Mouse (Mus musculus) embryonic facial prominence, embryonic 13.5 days (tissue): ENCODE results near the gene Vps9d1. TPM values are rescaled to one million over a fixed set of nuclear protein-coding genes. Genes with fewer than 3 reads are reported as not detected.
"Not testable (repeated sequence)": the region's sequence is repeated elsewhere in the genome, so short reads cannot be mapped to it uniquely, and the experiment has no call there.

ENCODE experiments used
- ATAC-seq: fragments of 200-750 bp; cut with Nextera tagmentation; 2 replicates; pipeline ENCODE4 v1.8.0; 2017; ENCODE audit warnings: low read depth; ENCODE audit not compliant: insufficient number of reproducible peaks, insufficient read depth, low FRiP score, low TSS enrichment
- H3K27ac ChIP-seq: fragments of 300-500 bp; sonication (generic); 2 replicates; pipeline ENCODE4 v1.5.1; 2015; ENCODE audit warnings: moderate library complexity, mild to moderate bottlenecking, inconsistent platforms
- H3K27me3 ChIP-seq: fragments of 300-500 bp; sonication (generic); 2 replicates; pipeline ENCODE4 v1.6.1; 2015; ENCODE audit warnings: mild to moderate bottlenecking, inconsistent platforms
- H3K36me3 ChIP-seq: fragments of 300-500 bp; sonication (generic); 2 replicates; pipeline ENCODE4 v1.6.1; 2015; ENCODE audit warnings: mild to moderate bottlenecking, inconsistent platforms
- H3K4me1 ChIP-seq: fragments of 300-500 bp; sonication (generic); 2 replicates; pipeline ENCODE4 v1.6.1; 2015; ENCODE audit warnings: inconsistent platforms
- H3K4me2 ChIP-seq: fragments of 300-500 bp; sonication (generic); 2 replicates; pipeline ENCODE4 v1.6.1; 2015; ENCODE audit warnings: moderate library complexity, mild to moderate bottlenecking, inconsistent platforms
- H3K4me3 ChIP-seq: fragments of 300-500 bp; sonication (generic); 2 replicates; pipeline ENCODE4 v1.5.1; 2015; ENCODE audit warnings: mild to moderate bottlenecking, inconsistent platforms
- H3K9ac ChIP-seq: fragments of 300-500 bp; sonication (generic); 2 replicates; pipeline ENCODE4 v1.6.1; 2015; ENCODE audit warnings: mild to moderate bottlenecking, inconsistent platforms
- H3K9me3 ChIP-seq: fragments of 300-500 bp; sonication (generic); 2 replicates; pipeline ENCODE4 v1.6.1; 2016; ENCODE audit warnings: inconsistent platforms
- WGBS: fragments of 180-500 bp; shearing (Covaris S2); methylation state at CpG from one replicate; pipeline ENCODE4 v1.1.7; 2015; ENCODE audit warnings: mixed read lengths; 5-methylcytosine and 5-hydroxymethylcytosine counted together
- polyA plus RNA-seq: library from polyadenylated mRNA; unstranded; fragments of >200 nt; fragmentation: Nextera tagmentation; extraction: Ambion mirVana; gene quantifications from 2 replicates; pipeline ENCODE4 v1.2.1, GENCODE M21; 2015

The Vps9d1 gene
- polyA plus RNA-seq, 1 experiment from 2014 or later: 33.3 TPM

DNA sequence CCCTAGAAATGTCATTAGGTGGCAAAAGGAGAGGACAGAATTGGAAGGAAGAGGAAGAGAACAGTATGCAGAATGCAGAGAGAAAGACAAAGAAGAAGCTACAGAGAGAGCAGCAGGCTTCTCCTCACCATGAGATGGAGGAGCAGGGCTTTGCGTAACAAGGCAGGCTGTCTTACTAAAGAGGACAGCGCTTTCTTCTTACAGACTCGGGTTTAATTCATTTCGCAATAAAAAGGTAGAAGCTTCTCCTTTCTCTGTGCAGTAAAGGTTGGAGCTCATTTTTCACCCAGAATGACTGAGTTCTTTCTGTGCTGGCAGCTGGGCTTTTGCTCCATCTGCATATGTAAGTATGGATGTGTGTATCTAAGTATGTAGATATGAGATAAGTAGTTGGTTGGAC lies 25.7 kb upstream of the Vps9d1 start:
- H3K4me2 ChIP-seq: no peak overlapping the region
- 90% methylated on average over 4 of the region's 4 CpGs for WGBS
- no peaks in the 10 kb centered on the region for H3K4me1 ChIP-seq
- no peaks in the 10 kb centered on the region for H3K9me3 ChIP-seq
- H3K27me3 ChIP-seq: no peaks in the 10 kb centered on the region
- H3K4me3 ChIP-seq: no peak overlapping the region
- no peak for ATAC-seq
- no peak overlapping the region for H3K27ac ChIP-seq
- H3K9ac ChIP-seq: no peak overlapping the region
- H3K36me3 ChIP-seq: peaks cover 28% of the 10 kb centered on the region

DNA sequence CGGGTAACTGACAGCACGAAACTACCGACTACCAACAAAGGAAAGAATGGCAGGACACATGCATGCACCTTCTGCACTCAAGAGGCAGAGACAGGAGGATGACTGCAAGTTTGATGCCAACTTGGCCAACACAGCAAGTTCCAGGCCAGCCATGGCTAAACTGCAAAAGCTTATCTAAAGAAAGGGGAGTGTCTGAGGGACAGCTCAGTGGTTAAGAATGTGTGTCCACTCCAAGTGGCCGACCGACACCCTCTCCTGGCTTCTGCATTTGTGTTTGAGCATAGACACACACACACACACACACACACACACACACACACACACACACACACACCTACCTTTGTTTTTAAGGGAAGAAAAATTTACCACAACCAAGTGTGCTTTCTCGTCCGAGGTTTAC lies 24.3 kb upstream of the Vps9d1 start:
- Histone ChIP-seq H3K4me3 (no peak overlapping the region), H3K27ac (no peak overlapping the region), H3K9ac (no peak overlapping the region), H3K4me2 (no peak overlapping the region), H3K27me3 (no peaks in the 10 kb centered on the region), H3K4me1 (no peaks in the 10 kb centered on the region), H3K9me3 (no peaks in the 10 kb centered on the region), H3K36me3 (peaks cover 37% of the 10 kb centered on the region)
- 87% methylated on average over 7 of the region's 7 CpGs for WGBS
- no peak for ATAC-seq

DNA sequence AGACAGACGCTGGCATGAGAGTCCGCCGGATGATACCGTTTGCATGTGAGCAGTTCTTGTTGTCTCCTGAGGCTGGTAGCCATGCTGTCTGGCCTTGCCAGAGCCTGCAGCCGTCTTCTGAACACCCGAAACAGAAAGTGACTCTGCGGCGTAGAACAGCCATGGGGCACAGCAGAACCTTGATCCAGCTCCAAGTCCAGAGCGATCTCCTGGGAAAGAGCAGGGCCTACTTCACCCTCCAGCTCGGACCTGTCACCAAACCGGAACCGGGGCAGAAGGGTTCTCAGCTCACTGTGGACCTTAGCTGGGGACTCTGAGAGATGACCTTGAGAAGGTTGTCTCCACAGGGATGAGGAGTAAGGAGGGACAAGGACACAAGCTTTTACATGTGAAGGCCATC lies 20.9 kb upstream of the Vps9d1 start:
- no peak overlapping the region for H3K4me2 ChIP-seq
- no peaks in the 10 kb centered on the region for H3K27me3 ChIP-seq
- 93% methylated on average over 12 of the region's 12 CpGs for WGBS
- H3K36me3 ChIP-seq: peaks cover 38% of the 10 kb centered on the region
- no peak overlapping the region for H3K9ac ChIP-seq
- H3K4me1 ChIP-seq: no peaks in the 10 kb centered on the region
- no peak overlapping the region for H3K4me3 ChIP-seq
- H3K9me3 ChIP-seq: no peaks in the 10 kb centered on the region
- no peak for ATAC-seq
- no peak overlapping the region for H3K27ac ChIP-seq

DNA sequence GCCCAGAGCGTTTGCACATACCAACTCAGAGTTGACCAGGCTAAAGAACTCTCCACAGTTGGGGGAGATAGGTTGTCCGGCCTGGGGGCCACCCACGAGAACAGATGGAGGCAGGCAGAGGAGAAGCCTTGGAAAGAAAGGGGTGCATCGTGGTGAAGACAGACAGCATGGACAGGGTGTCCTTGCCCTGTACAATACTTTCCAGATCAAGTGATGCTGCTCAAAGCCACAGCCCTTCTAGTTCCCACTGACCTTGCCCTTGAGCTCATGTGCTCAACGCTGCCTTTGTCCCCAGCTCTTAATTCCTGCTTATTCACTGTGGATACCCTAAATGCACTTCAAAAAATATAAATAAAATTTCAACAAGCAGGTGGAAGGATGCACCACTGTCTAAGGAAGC lies 20.3 kb upstream of the Vps9d1 start:
- Histone ChIP-seq H3K27me3 (no peaks in the 10 kb centered on the region), H3K36me3 (peaks cover 42% of the 10 kb centered on the region), H3K9ac (no peak overlapping the region), H3K27ac (no peak overlapping the region), H3K9me3 (no peaks in the 10 kb centered on the region), H3K4me1 (no peaks in the 10 kb centered on the region), H3K4me2 (no peak overlapping the region), H3K4me3 (no peak overlapping the region)
- no peak for ATAC-seq
- 83% methylated on average over 5 of the region's 5 CpGs for WGBS

DNA sequence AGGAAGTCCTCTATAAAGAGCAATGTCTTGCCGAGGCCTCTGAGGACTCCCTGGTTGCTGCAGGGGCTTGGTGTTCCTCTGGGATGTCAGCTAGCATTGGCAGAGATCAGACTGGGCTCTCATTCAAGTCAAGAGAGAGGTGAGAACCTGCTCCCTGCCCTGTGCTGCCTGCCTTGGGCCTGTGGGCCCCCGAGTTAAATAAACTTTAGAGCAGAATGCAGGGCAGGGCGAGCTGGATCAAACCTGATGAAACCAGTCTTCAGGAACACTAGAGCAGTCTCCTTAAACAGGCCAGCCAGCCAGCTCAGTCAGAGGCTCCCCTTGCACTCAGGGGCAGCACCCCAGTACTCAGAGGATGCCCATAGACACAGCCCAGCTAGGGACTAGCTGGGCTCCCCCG lies 17.8 kb upstream of the Vps9d1 start:
- ATAC-seq: no peak
- H3K4me3 ChIP-seq: no peak overlapping the region
- peaks cover 61% of the 10 kb centered on the region for H3K36me3 ChIP-seq
- WGBS: 78% methylated on average over 4 of the region's 4 CpGs
- H3K27me3 ChIP-seq: no peaks in the 10 kb centered on the region
- H3K4me2 ChIP-seq: no peak overlapping the region
- 0 out of 2 replicates have a peak overlapping the region, but pooled peaks have one; percentile 21 for H3K9ac ChIP-seq
- H3K27ac ChIP-seq: 0 out of 2 replicates have a peak overlapping the region, but pooled peaks have one; percentile 16
- no peaks in the 10 kb centered on the region for H3K4me1 ChIP-seq
- no peaks in the 10 kb centered on the region for H3K9me3 ChIP-seq

DNA sequence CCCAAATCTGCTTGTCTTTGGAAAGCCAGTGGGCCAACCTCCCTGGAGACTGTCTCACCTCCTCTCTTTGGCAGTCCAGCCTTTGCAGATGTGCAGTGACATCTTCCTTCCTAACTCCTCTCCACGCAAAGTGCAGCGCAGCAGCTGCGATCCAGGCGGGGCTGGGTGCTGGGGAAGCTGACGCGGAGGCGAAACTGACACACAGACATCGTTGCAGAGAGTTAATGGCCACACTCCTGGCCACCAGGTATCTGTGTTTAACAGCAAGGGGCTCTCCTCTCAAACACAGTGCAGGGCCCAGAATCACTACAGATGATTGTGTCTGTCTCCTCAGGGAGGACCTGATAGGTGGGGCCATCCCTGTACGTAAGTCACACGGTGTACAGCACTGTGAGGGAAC lies 17.0 kb upstream of the Vps9d1 start:
- no peak for ATAC-seq
- Histone ChIP-seq H3K4me2 (no peak overlapping the region), H3K4me3 (no peak overlapping the region), H3K27ac (no peak overlapping the region), H3K27me3 (no peaks in the 10 kb centered on the region), H3K4me1 (no peaks in the 10 kb centered on the region), H3K36me3 (peaks cover 69% of the 10 kb centered on the region), H3K9ac (no peak overlapping the region), H3K9me3 (no peaks in the 10 kb centered on the region)
- WGBS: 92% methylated on average over 10 of the region's 10 CpGs

DNA sequence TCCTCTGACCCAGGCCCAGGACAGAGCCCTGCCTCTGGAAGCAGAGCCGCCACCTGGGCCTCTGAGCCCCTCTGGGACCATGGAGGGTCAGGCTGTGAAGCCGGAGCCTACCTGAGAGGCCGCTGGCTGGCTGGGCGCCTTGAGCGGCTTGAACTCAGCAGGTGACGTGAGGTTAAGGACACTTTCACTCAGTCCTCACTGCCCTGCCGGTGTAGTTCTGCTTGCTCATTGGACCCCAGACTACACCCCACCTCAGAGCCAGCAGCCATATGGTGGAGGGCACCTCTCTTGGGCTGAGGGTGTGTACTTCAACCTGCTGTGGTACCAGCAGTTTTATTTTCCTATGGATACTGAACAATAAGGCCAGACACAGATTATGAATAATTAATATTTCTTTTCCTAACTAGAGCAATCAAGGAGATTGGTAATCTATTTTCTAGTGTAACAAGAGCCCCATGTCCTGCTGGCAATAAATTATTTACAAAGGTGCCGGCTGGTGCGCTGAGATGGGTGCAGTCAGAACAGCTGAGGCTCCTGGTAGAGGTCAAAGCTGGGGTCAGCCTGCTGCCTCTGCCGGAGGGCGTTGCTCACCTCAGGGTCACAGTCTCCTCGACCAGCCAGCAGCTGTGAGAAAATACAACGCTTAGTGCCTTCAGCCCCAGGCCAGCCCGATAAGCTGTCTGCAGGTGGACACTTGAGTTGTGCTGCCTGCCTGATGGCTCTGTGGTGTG lies 13.9 kb upstream of the Vps9d1 start:
- 75% methylated on average over 14 of the region's 14 CpGs for WGBS

DNA sequence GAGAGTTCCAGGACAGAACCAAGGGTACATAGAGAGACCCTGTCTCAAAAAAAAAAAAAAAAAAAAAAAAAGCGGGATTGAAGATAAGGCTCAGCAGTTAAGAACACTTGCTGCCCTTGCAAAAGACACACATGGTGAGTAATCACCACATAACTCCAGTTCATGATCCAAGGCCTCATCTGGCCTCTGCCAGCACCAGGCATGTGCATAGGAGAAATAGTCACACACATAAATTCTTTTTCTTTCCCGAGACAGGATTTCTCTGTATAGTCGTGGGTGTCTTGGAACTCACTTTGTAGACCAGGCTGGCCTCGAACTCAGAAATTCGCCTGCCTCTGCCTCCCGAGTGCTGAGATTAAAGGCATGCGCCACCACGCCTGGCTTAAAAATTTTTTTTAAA lies 3.4 kb upstream of the Vps9d1 start:
- H3K36me3 ChIP-seq: peaks cover 60% of the 10 kb centered on the region
- not testable (repeated sequence) for H3K9ac ChIP-seq, ATAC-seq, H3K4me3 ChIP-seq, H3K27me3 ChIP-seq, H3K9me3 ChIP-seq, H3K27ac ChIP-seq, H3K4me2 ChIP-seq
- peaks cover 20% of the 10 kb centered on the region for H3K4me1 ChIP-seq
- WGBS: 89% methylated on average over 8 of the region's 8 CpGs

More for the DNA sequence above, 13.9 kb upstream of the Vps9d1 start:
- H3K36me3 ChIP-seq: peaks cover 82% of the 10 kb centered on the region
- no peak overlapping the region for H3K27ac ChIP-seq
- ATAC-seq: no peak
- H3K9ac ChIP-seq: no peak overlapping the region
- H3K4me2 ChIP-seq: no peak overlapping the region
- no peaks in the 10 kb centered on the region for H3K4me1 ChIP-seq
- no peaks in the 10 kb centered on the region for H3K9me3 ChIP-seq
- H3K4me3 ChIP-seq: no peak overlapping the region
- H3K27me3 ChIP-seq: no peaks in the 10 kb centered on the region

DNA sequence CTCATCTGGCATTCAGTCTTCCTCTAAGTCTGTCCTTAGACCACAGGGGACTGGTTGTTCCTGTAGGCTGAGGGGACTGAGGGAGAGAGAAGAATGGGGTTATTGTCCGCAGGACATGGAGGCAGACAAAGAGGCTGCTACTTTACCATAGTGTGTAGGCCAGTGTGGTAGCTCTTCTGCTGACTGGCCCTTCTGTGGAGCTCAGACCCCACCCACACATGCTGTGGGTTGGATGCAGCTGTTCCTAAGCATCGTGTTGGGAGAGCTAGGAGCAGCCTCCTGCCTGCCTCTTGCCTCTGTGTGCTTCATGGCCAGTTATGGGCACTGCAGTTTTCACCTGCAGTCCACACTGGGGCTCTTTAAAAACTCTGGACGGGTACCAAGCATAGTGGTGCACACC lies 3.0 kb upstream of the Vps9d1 start:
- ATAC-seq: no peak
- Histone ChIP-seq H3K9me3 (no peaks in the 10 kb centered on the region), H3K9ac (no peak overlapping the region), H3K27me3 (no peaks in the 10 kb centered on the region), H3K36me3 (peaks cover 62% of the 10 kb centered on the region), H3K4me2 (no peak overlapping the region), H3K4me1 (peaks cover 22% of the 10 kb centered on the region), H3K27ac (no peak overlapping the region), H3K4me3 (no peak overlapping the region)
- 54% methylated on average over 3 of the region's 3 CpGs for WGBS

DNA sequence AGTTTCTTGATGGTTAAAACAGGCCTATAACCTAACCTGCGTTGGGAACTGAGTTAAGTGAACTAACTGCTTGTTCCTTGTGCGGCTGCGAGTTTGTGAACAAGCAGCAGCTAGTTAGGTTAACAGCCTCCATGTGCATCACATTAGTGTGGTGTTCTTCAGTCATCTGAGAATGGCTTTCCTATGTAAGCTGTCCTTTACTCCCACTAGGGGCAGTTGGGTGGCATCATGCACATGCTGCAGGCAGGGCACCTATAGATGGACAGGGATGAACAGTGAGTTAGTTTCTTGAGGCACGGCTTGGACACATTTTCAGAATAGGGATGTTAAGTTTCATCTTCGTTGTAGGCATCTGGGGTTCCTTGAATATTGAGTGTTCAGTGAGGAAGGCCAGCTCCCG lies 1.0 kb upstream of the Vps9d1 start:
- H3K36me3 ChIP-seq: peaks cover 66% of the 10 kb centered on the region
- WGBS: 54% methylated on average over 6 of the region's 6 CpGs

DNA sequence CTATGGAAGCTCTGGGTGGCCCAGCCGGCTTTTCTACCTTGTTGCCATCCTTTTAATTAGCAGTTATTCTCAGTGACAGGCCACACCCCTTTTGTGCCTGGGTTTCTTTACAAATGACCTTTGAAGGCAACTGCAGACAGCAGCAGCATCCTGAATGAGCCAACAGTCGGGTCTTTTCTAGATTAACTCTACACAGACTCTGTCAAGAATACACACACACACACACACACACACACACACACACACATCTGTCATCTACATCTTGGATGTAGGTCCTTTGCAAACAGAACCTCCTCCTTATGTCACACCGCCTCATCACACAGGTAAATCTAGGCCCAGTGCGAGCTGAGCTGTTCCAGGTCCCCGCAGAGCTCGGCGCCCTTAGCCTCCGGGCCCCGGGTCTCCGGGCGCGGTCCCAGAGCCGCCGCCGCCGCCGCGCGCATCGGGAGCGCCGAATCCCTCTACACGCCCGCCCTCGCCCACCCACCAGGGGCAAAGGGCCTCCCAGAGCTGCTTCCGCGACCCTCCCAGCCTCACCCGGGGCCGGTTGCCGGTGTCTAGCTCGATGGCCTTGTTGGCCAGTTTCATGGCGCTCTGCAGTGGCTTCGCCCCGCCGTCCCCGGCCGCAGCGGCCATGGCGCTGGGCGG lies 573 bp downstream of the Vps9d1 start:
- Histone ChIP-seq H3K4me2 (peak overlapping the region; percentile 80), H3K27ac (peak overlapping the region; percentile 80), H3K4me3 (peak overlapping the region; percentile 99), H3K9ac (peak overlapping the region; percentile 91), H3K9me3 (no peaks in the 10 kb centered on the region), H3K27me3 (no peaks in the 10 kb centered on the region), H3K4me1 (peaks cover 22% of the 10 kb centered on the region), H3K36me3 (peaks cover 65% of the 10 kb centered on the region)
- ATAC-seq: peak; percentile 27; the same call in 1 of the 2 replicates
- WGBS: under 1% methylated on average over 40 of the region's 40 CpGs

More for the DNA sequence above, 1.0 kb upstream of the Vps9d1 start:
- no peak overlapping the region for H3K27ac ChIP-seq
- peaks cover 22% of the 10 kb centered on the region for H3K4me1 ChIP-seq
- H3K27me3 ChIP-seq: no peaks in the 10 kb centered on the region
- peak overlapping the region; percentile 99 for H3K4me3 ChIP-seq
- H3K9me3 ChIP-seq: no peaks in the 10 kb centered on the region
- H3K4me2 ChIP-seq: peak overlapping the region; percentile 80
- peak overlapping the region; percentile 91 for H3K9ac ChIP-seq
- ATAC-seq: no peak

DNA sequence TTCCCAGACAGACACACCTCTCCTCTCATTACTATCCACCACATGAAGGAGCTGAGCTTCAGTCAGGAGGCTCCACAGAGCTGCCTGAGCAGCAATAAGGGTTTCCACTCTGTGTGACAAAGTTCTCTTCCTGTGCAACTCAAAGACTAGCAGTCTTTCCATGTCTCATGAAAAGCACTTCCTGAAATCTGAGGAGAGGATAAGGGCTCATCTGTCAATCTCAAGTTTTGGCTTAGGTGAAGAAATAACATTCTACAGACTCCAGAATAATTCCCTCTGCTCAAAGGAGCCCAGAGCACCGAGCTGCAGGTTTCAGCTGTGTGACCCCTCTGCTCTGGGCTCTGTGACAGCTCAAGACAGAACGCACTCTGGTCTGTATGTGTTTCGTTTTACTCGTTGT lies 1.2 kb downstream of the Vps9d1 start:
- 43% methylated on average over 4 of the region's 4 CpGs for WGBS
- Histone ChIP-seq H3K4me1 (peaks cover 22% of the 10 kb centered on the region), H3K27me3 (no peaks in the 10 kb centered on the region), H3K4me2 (peak overlapping the region; percentile 80), H3K9me3 (no peaks in the 10 kb centered on the region), H3K9ac (peak overlapping the region; percentile 91), H3K4me3 (peak overlapping the region; percentile 99), H3K27ac (0 out of 2 replicates have a peak overlapping the region, but pooled peaks have one; percentile 80), H3K36me3 (peaks cover 65% of the 10 kb centered on the region)
- ATAC-seq: no peak
